Mouse (Mus musculus) CH12.LX (cell line): Measurements from ENCODE around the gene Rccd1.

Experiments used
- CTCF ChIP-seq, 2 experiments: IDR thresholded peaks in 1 of 2; conservative IDR thresholded peaks in 1 of 2; 2 replicates each; pipeline ENCODE4 v1.5.1; 2011 to 2012; ENCODE audit warnings: low read depth in 2 of 2, low read length in 2 of 2, improper control_type of control experiment in 1 of 2, inconsistent platforms in 1 of 2, mild to moderate bottlenecking in 1 of 2, moderate library complexity in 1 of 2
- HCFC1 ChIP-seq: IDR thresholded peaks from 2 replicates; pipeline ENCODE4 v1.6.1; 2012; ENCODE audit warnings: low read depth, mild to moderate bottlenecking, inconsistent platforms, low read length, improper control_type of control experiment
- POLR2A ChIP-seq: IDR thresholded peaks from 2 replicates; pipeline ENCODE4 v1.6.1; 2011; ENCODE audit warnings: low read depth, mild to moderate bottlenecking, improper control_type of control experiment, low read length
- POLR2AphosphoS2 ChIP-seq: IDR thresholded peaks from 2 replicates; pipeline ENCODE4 v1.6.1; 2011; ENCODE audit warnings: low read depth, low read length, improper control_type of control experiment
- USF1 ChIP-seq: IDR thresholded peaks from 2 replicates; pipeline ENCODE4 v1.6.1; 2014; ENCODE audit warnings: low read depth, mild to moderate bottlenecking, inconsistent platforms, low read length, improper control_type of control experiment

GRCm38 (mm10) chr7:80280032-80280431, 44.2 kb downstream of the Rccd1 start:
- no peak for TF ChIP-seq POLR2AphosphoS2
- no peak for TF ChIP-seq CTCF (conservative IDR thresholded peaks at IDR 0.05 in 1 of 2, IDR thresholded peaks at IDR 0.05 in 1 of 2; ENCODE audit: low read depth in 2 of 2, low read length in 2 of 2)
- TF ChIP-seq USF1, result no peak
- TF ChIP-seq POLR2A, result no peak
- TF ChIP-seq HCFC1, result no peak
